Mouse (Mus musculus): ENCODE results near the gene Atg2a.

Atg2a gene

DNA sequence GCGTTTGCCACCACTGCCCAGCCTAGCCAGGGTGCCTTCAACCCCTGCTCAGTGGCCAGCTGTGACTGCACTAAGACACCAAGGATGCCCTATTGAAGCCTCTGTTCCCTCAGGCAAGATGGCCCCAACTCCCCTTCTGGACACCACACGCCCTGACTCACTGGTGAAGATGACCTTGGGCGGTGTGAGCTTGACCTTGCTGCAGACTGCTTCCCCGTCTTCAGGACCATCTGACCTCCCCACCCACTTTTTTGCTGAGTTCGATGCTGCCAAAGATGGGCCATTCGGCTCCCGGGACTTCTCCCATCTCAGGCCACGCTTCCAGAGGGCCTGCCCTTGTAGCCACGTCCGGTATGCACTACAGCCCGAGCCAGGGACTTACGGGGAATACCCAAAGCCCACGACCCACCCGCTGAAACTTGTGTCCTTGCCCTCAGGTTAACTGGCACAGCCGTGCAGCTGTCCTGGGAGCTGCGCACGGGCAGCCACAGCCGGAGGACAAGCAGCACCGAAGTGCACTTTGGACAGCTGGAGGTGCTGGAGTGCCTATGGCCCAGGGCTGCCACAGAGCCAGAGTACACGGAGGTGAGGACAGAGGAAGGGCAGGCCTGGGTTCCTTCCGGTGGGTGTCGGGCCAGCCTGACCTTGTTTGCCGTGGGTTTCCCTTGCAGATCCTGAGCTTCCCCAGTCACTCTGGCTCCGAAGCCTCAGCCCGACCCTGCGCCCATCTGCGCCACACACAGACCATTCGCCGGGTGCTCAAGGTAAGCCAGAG lies 6.2 kb downstream of the Atg2a start:
- DNase-seq (ENCODE audit: low spot score), result no peak

DNA sequence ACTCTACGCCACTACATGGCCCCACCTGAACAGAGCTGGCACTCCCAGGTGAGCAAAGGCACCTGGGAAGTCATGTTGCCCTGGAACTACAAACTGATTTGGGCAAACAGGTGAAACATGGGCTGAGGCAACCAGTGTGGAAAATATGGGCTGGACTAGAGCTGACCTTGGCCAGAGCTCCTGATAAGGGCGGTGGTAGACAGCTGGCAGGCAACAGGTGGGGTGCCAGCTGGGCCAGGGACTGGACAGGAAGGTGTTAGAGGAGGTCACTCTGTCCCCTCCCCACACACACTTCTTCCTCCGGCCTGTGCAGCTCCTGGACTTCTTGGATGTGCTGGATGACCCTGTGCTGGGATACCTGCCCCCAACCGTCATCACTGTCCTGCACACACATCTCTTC lies 11.6 kb downstream of the Atg2a start:
- no peak for DNase-seq (ENCODE audit: low spot score)

DNA sequence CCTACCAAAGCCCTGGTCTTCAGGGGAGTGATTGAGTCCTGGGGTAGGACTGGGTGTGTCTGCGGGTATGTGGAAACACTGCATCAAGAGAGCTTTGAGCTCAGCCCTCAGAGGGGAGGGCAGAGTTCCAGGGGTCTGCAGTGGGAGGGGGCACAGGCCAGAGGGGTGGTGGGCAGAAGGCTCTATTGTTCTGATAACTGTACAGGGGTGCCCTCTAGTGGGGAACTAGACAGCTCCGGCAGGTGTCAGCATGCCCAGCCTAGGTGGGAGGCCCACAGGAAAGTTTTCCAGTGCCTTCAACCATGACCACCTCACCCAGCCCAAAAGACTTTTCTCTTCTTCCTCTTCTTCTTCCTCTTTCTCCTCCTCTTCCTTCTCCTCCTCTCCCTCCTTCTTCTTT lies 19.0 kb downstream of the Atg2a start:
- DNase-seq (ENCODE audit: low spot score), result no peak

DNA sequence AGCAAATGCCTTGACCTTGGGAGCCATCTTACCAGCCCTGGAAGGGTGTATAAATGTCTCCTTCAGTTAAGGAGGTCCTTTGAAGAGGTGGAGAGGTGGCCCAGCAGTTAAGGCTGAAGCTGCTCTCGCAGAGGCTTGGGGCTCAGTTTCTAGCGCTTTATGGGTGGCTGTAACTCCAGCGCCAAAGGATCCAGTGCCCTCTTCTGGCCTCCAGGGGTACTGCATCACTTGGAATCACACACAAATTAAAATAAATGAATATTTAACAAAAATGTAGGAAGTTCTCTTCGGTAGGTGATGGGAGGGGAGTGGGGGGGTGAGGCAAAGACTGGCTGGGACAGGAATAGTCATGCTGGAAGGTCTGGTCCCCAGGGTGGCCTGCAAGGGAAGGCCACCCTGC lies 19.5 kb downstream of the Atg2a start:
- DNase-seq (ENCODE audit: low spot score), result no peak

DNA sequence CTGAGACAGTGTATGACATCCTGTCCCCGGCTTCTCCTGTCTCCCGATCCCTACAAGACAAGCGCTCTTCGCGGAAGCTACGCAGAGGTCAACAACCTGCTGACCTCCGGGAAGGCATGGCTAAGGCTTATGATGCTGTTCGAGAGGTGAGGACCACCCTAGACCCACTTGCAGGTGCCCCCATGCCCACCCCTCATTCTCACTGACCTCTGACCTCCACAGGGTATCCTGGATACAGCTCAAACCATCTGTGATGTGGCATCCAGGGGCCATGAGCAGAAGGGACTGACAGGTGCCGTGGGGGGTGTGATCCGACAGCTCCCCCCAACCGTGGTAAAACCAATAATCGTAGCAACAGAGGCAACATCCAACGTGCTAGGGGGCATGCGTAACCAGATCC lies 19.9 kb downstream of the Atg2a start:
- no peak for DNase-seq (ENCODE audit: low spot score)

DNA sequence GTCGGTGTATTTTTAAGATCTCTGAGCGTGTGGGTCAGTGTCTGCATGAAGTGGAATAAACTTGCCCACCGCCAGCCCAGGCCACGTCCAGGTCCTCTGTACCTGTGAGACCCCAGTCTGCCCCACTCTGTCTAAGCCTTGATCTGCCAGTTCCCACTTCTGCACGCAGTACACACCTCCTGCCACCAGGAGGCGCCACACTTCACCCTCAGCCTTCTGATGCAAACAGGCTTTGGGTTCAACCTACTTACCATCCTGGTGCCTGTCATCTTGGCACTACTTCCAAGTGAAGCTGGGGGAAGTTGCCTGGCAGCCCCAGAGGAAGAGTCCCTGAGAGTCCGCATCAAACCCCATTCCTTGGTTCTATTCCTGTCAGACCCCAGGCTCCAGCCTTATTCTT lies 20.8 kb downstream of the Atg2a start:
- peak; percentile 75 for DNase-seq (ENCODE audit: low spot score)

DNA sequence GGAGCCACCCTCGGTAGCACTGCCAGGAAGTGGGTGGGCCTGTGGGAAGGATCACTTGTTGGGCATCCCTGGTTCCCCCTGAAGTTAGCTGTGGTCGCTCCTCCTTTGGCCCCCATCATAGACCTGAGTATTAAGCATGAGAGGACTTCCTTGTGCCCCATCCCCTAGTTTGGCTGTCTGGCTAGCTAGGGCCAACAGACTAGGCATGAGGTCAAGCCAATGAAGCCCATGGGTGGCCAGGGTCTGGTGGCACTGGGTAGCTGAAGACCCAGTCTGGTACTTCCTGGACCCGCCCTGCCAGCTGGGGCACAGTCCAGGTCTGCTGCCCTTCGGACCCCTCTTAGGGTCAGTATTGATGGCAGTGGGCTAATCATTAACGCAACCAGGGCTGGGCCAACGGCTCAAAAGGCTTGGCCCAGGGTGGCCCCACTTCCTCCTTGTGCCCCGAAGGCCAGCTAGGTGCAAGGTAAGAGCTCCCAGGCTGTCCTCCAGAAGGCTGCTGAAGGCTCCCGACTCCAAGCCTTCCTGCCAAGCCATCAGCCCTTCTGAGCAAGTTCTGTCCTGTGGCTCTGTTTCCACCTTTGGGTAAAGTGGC lies 21.5 kb downstream of the Atg2a start:
- DNase-seq (ENCODE audit: low spot score), result no peak

DNA sequence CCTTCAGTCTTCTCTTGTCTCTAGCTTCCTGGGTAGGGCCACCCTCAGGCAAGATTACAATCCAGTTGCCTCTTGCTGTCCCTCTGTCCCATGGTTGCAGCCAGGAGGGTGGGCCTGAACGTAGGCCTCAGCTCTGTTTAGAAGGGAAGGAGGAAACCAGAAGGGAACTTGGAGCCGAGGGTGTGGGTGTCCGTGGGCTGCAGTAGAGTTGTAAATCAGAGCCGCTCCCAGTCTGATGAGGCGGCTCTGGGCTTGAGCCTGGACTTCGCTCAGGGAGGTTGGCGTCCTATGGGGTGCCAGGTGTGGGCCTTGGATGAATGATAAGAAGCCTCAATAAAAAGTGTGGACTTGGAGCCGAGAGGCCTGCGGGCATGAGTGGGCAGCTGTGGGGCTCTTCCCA lies 22.7 kb downstream of the Atg2a start:
- DNase-seq (ENCODE audit: low spot score), result no peak

DNA sequence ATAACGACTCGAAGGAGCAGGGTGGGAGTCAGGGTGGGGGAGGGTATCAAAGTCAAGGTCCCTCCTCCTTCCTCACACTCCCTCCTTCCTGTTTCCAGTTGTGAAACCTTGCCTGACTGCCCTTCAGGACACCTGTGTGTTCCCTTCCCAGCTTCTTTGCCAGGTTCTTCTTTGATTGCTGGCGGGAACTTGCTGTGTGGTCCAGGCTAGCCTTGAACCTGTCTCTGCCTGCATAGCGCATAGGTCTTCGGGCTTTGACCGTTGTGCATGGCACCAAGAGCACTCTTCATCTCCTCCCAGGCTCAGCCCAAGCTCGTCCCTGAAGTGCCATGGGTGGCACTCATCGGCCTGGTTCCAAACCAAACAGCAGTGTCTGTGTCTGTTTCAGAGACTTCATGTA lies 23.5 kb downstream of the Atg2a start:
- no peak for DNase-seq (ENCODE audit: low spot score)

DNA sequence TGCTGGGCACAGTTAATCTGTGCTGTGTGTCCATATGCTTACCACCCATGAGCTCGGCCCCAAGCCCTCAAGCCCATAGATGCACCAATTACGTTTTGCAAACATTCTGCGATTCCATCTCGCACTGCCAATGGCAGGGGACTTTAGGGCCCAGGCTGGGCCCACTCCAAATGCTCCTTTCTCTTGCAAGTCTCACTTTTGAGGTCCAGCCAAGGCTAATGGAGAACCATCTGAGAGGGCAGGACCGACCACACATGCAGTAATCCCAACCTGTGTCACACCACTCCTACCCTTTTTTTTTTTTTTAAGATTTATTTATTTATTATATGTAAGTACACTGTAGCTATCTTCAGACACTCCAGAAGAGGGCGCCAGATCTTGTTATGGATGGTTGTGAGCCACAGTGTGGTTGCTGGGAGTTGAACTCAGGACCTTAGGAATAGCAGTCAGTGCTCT lies 24.3 kb downstream of the Atg2a start:
- no peak for DNase-seq (ENCODE audit: low spot score)

DNA sequence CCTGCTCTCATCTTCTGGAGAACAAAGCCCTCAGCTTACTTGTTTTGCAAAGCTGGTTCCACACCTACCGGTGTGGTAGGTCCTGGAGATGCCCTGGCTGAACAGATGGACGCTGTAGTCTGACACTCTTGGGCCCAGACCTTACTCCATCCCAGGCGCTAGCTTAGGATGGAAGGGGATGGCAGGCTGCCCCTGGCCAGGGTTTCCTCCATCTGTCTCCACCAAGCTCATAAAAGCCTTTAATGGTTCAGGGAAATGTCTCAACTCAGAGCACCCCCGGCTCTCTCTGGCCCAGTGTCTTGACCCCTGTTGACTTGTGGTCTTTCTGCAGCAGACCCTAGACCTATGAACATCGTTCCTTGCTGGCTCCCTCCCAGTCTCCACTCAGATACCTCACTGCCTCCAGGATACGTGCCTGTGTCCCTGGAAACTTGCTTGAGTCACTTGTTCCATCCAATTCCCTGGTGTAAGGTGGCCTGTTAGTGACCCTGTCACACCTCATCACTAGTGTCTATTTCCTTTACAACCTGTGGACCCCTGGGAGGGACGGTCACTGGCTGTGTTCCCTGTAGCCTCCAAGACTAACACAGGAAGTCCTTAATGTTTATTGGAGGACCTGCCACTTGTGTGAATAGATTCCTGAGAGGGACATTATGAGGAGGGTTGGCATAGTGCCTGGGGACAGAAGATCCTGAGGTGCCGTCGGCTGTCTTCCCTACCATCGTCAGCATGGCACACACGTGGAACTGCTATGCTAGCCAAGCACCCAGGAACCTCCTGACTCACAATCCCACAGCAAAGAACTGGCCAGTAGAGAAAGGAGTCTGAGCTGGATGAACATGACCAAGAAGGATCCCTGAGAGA lies 26.1 kb downstream of the Atg2a start:
- DNase-seq (ENCODE audit: low spot score), result no peak

DNA sequence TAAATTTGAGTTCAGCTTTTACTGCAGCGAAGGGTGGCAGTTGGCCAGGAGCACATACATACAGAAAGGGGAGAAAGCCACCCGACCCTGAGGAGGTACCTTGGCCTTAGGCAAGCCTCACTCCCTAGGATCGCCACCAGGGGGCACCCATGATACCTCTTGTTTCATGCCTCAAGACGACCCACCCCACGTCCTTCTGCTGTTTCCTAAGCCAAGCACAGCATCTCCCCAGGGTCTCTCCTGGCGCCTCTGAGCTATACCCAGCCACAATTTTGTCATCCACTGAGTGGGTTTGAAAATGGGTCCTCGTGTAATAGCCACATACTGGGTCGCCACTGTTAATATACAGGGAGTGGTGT lies 26.7 kb downstream of the Atg2a start:
- DNase-seq (ENCODE audit: low spot score), result peak; percentile 86

DNA sequence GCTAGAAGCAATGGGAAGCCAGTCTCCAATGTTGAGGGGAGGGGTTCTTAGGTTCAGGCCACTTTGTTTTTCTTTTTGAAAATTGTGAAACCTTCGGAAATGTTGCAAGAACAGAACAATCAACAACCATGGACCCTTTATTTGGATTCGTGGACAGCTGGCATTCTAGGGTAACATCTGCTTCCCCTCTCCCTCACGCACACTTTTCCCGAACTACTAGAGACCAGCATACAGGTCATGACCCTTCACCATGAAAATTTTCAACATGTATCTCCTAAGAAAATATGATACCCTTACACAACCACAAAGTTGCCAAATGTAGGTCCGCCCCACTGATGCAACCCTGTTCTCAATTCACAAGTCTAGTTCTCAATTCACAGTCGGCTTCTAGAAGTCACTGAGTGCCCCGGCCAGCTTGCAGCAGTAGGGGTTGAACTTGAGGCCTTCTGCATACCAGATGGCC lies 27.2 kb downstream of the Atg2a start:
- no peak for DNase-seq (ENCODE audit: low spot score)

DNA sequence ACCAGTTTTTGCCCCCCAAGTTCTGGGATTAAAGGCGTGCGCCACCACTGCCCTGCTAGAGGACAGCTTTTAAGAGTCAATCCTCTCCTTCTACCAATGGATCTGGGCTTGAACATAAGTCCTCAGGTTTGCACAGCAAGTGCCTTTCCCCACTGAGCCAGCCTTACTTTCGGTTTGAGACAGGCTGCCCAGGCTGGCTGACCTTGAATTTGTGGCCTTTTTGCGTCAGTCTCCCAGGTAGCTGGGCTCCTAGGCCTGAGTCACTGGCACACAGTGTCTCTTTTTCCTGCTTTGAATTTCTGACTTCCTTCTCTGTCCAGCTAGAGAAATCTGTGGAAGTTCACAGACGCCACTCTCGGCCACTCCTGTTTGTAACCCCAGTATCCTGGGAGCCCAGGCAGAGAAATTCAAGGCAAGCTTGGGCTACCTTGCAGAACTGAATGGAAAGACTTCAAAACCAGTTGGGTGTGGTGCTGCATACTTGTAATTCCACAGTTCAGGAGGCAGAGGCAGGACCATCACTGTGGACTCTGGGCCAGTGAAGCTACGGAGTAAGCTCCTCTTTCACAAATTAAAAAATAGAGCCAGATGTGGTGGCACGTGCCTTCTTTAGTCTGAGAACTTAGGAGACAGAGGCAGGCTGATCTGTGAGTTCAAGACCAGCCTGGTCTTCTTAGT lies 28.5 kb downstream of the Atg2a start:
- no peak for DNase-seq (ENCODE audit: low spot score)

DNA sequence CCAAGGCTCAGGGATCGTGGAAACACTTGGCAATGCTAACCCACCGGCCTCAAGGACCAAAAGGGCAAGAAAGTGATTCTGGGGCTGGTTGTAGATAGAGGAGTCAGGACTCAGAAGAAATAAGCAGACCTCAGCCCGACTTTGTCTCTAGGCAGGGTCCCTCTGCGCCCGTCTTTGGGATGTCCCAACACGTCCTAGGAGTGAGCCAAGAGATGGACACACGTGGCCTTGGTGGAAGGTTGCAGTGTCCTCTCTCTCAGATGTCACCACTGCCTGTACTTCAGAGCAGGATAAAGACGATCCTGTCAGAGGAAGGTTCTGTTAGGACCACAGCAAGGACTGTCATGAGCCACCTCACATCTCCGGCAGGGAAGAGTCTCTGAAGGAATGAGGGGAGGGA lies 29.2 kb downstream of the Atg2a start:
- no peak for DNase-seq (ENCODE audit: low spot score)

DNA sequence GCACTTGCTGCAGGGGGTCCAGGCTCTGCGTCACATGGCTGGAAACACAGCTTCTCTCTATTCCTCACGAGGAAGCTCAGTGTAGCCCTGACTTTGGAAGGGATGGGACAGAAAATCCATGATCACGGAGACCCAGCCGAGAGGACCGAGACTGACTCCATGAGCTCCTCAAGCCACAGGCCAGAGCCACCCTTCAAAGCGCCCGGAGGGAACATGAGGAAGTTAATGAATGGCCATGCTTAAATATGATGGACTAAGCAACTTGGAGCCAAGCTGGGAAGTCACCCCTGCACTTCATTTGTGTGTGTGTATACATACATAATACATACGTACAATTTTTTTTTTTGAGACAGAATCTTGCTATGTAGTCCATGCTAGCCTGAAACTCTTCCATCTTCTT lies 29.7 kb downstream of the Atg2a start:
- DNase-seq (ENCODE audit: low spot score), result no peak

DNA sequence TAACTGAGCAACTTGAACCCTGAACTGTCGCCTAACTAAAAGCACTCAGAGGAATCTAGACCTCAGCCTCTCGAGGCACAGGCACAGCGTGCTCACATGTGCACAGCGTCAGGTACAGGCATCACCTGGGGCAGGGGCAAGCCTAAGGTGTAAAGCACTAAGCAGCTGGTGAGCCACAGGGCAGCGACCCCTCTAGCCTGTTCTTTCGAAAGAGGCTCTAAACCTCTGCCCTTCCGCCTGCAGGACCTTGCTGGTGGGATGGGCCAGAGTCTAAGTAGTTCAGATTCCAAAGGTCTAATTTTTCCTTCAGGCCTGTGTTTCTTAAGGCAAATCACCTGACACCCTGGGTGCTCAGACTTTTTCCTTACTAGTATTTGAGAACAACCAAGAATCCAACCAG lies 30.6 kb downstream of the Atg2a start:
- no peak for DNase-seq (ENCODE audit: low spot score)

DNA sequence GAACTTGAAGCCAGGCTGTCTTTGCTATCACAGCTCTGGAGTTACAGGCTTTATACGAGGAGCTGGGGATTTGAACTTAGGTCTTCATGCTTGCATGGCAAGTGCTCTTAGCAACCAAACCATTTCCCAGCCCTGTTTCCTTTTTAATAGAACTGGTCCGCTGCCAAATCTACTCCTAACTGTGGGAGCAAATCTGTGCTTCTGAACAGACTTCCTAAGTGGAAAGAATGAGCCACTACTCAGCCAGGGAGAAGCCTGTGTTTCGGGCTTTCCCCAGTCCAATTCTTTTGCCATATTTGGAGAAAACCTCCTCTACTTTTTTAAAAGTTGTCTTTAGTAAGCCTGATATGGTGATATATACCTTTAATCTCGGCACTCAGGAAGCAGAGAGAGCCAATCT lies 31.3 kb downstream of the Atg2a start:
- no peak for DNase-seq (ENCODE audit: low spot score)

DNA sequence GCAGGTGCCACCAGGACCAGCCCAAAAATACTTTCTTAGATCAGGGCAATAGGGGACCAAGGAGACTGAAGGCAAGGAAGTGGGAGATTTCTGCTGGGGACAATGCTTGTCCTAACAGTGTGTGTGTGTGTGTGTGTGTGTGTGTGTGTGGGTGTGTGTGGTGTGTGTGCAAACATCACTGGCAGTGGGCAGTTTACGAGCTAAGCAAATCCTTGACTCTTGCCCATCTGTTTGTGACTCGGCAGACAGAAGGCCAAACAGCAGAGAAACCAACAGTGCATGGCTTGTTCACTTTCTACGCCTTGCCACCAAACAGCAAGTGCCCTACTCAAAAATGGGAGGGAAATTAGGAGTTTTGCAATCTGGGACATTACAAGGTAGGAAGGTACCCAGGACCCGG lies 32.1 kb downstream of the Atg2a start:
- no peak for DNase-seq (ENCODE audit: low spot score)

DNA sequence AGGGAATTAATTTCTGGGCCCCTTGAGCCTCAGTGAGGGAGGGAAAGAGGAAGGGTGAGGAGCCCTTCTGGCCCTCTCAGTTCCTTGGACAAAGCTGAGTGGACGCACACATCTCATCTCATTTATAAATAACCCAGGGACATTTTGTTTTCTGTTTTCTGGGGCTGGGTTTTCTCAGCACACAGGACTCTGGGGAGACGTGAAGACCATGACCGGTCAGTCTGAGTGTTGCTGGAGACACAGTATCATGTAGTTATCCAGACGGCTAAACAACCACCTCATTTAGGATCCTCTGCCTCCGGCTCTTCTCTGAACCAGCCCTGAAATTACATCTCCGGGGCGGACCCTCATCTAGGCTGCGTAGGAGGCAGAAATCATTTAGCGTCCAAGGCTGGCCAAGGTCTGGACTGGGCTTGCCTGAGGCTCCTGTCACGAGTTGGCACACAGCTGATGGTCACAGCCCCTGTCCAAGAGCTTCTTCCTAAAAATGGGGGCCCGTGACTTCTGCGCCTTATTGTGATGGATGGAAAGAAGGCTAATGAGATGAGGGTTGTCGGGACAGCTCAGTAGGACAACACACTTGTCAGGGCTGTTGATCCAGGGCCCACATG lies 32.6 kb downstream of the Atg2a start:
- DNase-seq (ENCODE audit: low spot score), result no peak

DNA sequence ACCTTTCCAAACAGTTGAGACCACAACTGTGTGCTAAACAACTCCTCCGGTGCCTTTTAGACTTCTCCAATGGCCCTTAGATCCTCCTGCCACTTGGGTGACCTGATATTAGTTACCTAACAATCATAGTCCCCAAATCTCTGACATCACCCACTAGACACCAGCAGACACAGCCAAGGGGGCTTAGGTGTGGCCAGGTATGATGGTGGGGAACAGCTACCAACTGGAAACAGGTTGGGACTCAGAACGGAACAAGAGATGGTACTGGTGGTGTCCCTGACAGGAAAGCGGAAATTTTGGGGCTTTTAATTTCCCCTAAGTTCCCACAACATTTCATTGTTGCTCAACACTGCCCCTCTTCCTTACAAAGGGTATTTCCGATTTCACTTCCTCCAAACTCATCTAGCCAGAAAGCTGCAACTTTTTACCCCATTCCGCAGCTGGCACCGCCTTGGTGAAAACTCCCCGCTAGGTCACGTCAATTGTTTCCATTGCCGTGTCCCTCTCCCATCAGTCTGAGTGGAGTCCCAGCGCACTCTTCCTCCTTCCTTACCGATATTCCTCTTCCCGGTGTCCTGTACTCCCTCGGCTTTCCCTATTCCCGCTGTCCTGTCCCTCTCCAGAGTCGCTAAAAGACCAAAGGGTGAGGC lies 34.4 kb downstream of the Atg2a start:
- DNase-seq (ENCODE audit: low spot score), result no peak

All from c-Kit-positive CD71-positive TER-119-positive erythroid progenitor cells, embryonic 14.5 days (primary cell).